Mouse (Mus musculus): ENCODE data around the gene Rev3l.

Gene Rev3l

DNA sequence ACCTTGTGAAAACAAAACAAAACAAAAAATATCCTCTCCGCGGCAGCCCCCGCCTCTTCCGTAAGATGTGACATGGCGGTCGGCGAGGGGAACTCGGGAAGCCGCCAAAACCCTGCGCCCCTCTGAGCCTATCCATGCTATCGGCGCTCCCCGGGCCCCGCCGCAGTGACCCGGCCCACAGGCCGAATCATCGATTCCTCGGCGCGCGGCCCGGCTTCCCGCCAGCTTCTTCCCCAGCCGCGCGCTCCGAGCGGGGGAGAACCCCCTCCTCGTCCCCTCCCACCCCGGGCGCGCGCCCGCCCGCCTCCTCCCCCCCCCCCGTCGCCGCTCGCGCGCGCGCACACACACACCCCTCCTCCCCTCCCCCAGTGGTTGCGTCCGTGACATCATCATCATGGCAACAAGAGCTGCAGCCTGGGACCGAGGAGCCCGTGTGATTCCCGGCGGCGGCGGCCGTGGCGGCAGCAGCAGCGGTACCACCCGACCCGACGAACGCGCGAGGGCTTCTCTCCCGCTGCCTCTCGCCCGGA, at the start of gene Rev3l:
Gene Rev3l (plus strand): TSS at position 383 of the 530 bp plus-strand sequence.
- peak; percentile 93 to 95 for DNase-seq (ENCODE audit: low spot score in 2 of 2)

- DNase-seq (ENCODE audit: low spot score in 2 of 2) = no peak
Measured at GRCm38 (mm10) chr10:39682556-39682955, 49.4 kb upstream of the Rev3l start.

DNA sequence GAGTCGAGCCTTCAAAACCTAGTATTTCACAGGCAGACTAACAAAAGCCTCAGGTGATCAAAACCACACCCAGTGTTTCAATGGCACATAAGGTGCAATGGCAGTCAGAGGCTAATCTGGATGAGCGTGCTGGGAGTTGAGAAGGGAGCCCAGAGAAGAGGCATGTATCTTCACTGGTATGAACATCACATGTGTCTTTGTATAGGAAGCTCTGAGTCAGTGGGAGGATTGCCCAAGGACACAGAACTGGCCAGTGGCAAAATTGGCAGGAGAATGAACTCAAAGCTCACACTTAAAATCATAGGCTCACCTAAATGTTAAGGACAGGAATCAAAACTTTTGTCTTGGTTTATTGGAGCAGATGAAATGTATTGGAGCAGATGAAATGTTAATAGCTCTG, 48.4 kb upstream of the Rev3l start:
- no peak for DNase-seq (ENCODE audit: low spot score in 2 of 2)

DNA sequence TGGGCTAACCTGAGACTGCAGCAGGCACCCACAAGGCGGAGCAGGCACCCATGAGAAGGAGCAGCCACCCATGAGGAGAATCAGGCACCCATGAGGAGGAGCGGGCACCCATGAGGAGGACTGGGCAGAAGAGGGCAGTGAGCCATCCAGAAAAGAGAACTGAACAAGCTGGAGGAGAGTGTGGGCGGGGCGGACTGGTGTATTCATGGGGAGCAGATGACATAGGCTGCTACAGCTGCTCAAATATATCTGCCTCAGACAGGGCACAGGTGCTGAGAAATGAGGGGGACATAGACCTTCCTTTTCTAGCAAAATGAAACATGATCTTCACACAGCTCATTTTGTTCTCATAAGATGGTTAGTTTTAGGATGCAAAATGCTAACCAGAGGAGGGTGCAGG, 45.1 kb upstream of the Rev3l start:
- no peak for DNase-seq (ENCODE audit: low spot score in 2 of 2)

DNA sequence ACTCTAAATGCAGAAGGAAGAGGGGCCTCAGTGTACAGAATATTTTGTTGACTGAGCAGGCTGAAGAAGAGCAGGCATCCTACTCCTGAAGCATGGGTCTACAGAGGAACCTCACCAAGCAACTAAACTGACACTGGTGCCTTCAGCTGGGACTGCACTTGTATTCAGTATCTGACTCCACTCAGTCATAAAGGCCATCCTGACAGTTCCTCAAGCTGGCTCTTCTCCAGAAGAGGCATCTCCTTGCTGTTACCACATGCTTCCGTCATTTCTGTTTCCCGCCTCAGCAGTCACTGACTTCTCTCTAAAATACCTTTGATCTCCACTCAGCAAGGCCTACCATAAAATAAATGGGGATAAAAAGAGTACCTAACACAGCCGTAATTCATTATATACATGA, 44.1 kb upstream of the Rev3l start:
- DNase-seq (ENCODE audit: low spot score in 2 of 2) = no peak

- DNase-seq (ENCODE audit: low spot score in 2 of 2) = no peak
Measured at GRCm38 (mm10) chr10:39691351-39692064, 40.4 kb upstream of the Rev3l start.

DNA sequence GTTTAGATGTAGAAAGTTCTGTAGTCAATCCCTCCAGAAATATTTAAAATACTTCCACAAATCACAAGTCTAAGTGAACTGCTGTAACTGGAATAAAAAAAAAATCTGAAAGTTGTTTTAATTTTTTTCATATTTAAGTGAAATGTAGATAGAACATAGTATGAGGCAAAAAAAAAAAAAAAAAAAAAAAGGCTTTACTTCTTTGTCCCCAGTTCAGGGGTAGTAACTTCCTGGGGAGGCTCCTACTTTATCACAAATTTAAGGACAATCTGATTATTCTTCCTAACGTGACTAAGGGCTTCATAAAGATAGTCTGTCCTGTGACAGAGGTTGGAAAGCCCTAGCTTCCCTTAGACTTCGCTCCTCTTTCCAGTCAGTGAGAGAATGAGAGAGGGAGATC, 39.8 kb upstream of the Rev3l start:
- no peak for DNase-seq (ENCODE audit: low spot score in 2 of 2)

GRCm38 (mm10) chr10:39707717-39708510, 24.0 kb upstream of the Rev3l start:
- no peak for DNase-seq (ENCODE audit: low spot score in 2 of 2)

GRCm38 (mm10) chr10:39716936-39717335, 15.0 kb upstream of the Rev3l start:
- no peak for DNase-seq (ENCODE audit: low spot score in 2 of 2)

- DNase-seq (ENCODE audit: low spot score in 2 of 2) = peak; percentile 92 to 93
Measured at GRCm38 (mm10) chr10:39730976-39731735, 762 bp upstream of the Rev3l start.

DNA sequence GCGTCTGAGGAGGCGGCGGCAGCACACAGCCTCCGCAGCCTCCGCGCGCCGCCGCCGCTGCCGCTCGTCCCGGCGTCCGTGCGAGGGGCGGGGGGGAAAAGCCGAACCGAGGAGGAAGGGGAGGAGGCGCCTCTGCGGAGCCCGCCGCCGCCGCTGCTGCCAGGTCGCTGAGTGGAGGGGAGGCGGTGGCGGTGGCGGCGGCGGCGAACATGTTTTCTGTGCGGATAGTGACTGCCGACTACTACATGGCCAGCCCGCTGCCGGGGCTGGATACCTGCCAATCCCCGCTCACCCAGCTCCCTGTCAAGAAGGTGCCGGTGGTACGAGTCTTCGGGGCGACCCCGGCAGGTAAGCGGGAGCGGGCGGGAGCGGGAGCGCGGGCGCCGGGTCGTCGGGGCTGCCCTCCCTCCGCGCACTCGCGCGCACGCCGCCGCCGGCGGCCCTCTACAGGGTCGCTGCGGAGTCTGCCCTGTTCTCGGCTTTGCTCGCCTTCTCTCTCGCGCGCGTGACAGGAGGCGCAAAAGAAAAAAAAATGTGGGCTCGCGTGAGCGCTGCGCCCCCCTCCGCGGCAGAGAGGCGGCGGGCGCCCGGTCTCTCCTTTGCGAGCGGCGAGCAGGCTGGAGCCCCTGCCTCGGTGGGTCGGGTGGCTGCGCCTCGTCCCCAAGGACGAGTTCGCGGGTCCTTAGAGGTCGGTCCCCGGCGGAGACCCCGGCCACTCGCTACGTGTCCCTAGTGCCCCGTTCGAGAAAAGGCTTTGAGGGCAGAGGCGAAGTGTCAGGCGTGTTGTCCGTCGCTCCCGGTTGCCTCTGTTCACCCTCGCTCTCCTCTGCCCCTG, 565 bp downstream of the Rev3l start:
- DNase-seq (ENCODE audit: low spot score in 2 of 2) = peak; percentile 85 to 88

GRCm38 (mm10) chr10:39733101-39733399, 1.1 kb downstream of the Rev3l start:
- DNase-seq (ENCODE audit: low spot score in 2 of 2) = peak in 1 of 2 experiments; percentile 77

GRCm38 (mm10) chr10:39733421-39733930, 1.6 kb downstream of the Rev3l start:
- no peak for DNase-seq (ENCODE audit: low spot score in 2 of 2)

- no peak for DNase-seq (ENCODE audit: low spot score in 2 of 2)
Measured at GRCm38 (mm10) chr10:39736187-39736586, 4.3 kb downstream of the Rev3l start.

DNA sequence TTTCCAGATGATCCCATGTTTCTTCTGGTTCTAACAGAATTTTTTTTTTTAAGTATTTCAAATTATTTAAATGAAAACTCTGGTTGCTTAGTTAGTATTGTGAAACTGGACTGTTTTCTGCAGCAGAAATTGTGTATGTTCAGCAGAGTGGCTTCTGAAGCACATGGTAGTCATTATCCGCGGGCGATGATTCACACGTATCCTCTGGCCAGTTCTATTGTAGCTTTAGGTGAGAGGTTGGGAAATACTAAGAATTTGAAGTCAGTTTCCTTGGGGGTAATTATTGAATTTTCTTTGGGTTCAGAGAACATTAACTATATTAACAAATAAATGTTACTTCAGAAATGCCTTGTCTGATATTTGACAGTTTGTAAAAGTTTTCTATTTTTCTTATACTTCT, 10.1 kb downstream of the Rev3l start:
- no peak for DNase-seq (ENCODE audit: low spot score in 2 of 2)

- DNase-seq (ENCODE audit: low spot score in 2 of 2) = no peak
Measured at GRCm38 (mm10) chr10:39764752-39765151, 32.8 kb downstream of the Rev3l start.

DNA sequence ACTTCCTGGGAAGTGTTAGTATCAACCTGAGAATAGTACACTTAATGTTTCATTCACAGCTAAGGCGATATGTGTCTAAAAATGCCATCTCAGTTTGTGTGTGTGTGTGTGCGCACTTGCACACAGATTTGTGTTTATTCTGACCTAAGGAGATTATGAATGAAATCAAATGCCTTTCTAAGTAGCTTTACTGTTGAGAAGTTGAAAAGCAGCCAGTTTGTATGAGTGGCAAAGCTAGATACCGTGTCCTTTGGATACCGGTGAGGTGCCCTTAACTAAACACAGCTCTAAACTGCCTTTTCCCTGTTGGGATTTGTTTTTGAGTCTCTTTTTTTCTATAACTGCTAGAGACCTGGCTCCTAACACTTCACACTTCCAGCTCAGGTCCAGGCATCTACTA, 34.8 kb downstream of the Rev3l start:
- DNase-seq (ENCODE audit: low spot score in 2 of 2) = no peak

DNA sequence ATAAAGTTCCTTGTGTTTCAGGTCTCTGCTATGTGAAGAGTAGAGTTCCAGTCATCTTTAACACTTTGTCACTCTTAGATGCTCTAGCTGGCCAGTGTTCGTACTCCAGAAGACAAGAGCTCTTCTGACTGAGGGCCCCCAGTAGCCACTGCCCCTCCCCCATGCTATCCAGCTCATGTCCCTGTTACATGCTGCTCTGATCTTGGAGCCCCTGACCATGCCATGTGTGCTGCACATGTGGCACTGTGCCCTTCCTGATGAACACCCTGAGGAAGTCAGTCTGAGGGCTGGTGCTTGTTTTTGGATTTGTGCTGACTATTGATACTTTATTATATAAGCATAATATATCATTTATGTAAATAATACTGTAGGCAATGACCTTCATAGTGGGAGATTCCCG, 40.3 kb downstream of the Rev3l start:
- no peak for DNase-seq (ENCODE audit: low spot score in 2 of 2)

DNA sequence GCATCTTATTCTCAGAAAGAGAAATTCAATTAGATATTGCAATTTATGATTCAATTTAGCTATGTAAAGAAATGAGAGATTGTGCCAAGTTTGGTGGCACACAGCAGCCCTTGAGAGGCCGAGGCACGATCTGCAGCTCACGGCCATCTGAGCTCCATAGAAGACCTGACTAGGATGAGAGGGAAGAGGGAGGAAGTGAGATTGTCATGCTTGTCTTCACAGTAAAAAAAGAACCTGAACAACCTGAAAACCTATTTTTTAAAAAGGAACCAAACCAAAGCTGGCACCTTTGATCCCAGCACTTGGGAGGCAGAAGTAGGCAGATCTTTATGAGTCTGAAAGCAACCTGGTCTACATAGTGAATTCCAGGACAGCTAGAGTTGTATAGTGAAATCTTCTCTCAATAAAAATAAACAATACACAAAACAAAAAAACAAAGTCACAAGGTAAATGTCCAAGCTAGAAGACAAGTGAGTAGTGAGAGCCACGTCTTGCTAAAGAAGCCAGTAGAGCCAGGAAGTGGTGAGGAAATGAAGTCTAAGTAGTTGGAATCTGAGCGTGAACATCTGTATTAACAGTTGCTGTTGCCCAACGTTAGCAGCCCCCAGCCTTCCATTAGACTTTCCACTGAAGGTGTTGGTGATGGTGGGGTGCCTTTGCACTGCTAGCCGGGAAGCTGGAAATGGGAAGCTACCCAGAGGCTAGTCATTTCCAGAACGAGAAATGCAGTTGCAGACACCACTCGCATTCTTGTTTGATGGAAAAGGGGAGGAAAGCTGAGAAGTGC, 42.2 kb downstream of the Rev3l start:
- no peak for DNase-seq (ENCODE audit: low spot score in 2 of 2)

DNA sequence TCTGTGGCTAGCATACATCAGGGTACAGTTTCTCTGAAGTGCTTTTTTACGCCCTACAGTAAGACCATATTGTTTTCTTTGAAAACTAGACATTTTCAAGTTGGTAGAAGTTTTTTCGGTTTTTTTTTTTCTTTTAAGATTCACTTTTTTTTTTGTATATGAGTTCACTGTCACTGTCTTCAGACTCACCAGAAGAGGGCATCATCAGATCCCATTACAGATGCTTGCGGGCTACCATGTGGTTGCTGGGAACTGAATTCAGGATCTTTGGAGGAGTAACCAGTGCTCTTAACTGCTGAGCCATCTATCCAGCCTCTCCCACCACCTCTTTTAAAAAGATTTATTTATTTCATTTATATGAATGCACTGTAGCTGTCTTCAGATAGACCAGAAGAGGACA, 45.0 kb downstream of the Rev3l start:
- no peak for DNase-seq (ENCODE audit: low spot score in 2 of 2)

GRCm38 (mm10) chr10:39778305-39778704, 46.4 kb downstream of the Rev3l start:
- no peak for DNase-seq (ENCODE audit: low spot score in 2 of 2)
